Mouse (Mus musculus) G1E (cell line): ENCODE data around the gene Txndc9.

Experiments used
- CTCF ChIP-seq: IDR thresholded peaks from 2 replicates; pipeline ENCODE4 v1.5.1; 2012; ENCODE audit warnings: low read depth, low read length, inconsistent platforms, mixed read lengths
- GATA1 ChIP-seq: IDR thresholded peaks from 2 replicates; pipeline ENCODE4 v1.6.1; 2012; ENCODE audit warnings: borderline replicate concordance, low read length, inconsistent platforms, mixed read lengths

DNA sequence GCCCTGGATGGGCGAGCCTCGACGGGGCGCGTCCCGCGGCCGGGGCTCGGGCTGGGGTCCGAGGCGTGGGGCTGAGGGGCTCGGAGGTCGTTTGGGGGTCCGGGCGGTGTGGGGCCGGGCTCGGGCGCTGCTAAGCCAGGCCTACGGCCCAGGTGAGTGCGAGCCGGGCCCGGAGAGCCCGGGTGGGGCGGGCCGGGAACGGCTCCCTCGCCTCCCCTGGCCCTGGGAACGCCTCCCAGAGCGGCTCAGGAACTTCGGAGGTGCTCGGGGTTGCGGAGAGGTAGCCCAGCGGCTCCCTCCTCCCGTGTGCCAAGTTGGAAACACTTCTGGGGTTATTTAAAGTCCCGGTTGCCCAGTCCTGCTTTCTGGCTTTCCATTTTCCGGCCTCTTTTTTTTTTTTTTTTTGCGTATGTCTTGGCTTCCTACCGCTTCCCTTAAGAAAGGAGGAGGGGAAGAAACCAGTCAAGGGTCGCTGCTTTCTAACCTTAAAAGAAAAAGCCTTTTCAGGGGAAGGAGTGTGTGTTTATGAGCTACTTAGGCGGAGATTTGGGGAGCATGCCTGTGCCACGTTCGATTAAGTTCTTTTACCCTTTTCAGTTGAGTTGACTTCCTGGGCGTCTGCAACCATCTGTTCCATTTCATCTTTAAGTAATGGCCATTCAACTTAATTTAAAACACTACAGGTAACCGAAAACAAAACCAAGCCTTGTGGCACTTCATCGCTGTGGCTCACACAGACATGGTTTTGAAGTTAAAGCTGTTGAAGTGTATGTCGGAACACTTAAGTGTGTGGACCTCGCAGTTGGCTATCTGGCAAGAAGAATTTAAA is 892 bp upstream of the Txndc9 start:
- no peak for TF ChIP-seq CTCF
- TF ChIP-seq GATA1, result no peak
